Mouse (Mus musculus) cerebellum, adult 2 months (tissue): ENCODE data around the gene Anapc11.

Source experiments
- CTCF ChIP-seq: fragments of 200-500 bp; IDR thresholded peaks from 2 replicates; pipeline ENCODE4 v1.5.1; 2011; ENCODE audit warnings: low read depth, mild to moderate bottlenecking, control low read depth, low read length, moderate library complexity, borderline replicate concordance; ENCODE audit not compliant: insufficient read depth
- POLR2A ChIP-seq: fragments of 200-500 bp; IDR thresholded peaks from 2 replicates; pipeline ENCODE4 v1.6.1; 2011; ENCODE audit warnings: low read length, control low read depth, borderline replicate concordance; ENCODE audit not compliant: insufficient read depth

GRCm38 (mm10) chr11:120573585-120574277 is 24.5 kb upstream of the Anapc11 start:
- TF ChIP-seq CTCF (no peak), POLR2A (no peak)
